Mouse (Mus musculus) C2C12 (cell line): ENCODE results near the gene Vipas39.

Experiments used
- CEBPB ChIP-seq: IDR thresholded peaks from one replicate; pipeline ENCODE4 v1.6.1; 2011; ENCODE audit warnings: low read depth, mild to moderate bottlenecking, control low read depth, moderate library complexity
- CTCF ChIP-seq: IDR thresholded peaks from one replicate; pipeline ENCODE4 v1.5.1; 2011; ENCODE audit not compliant: control insufficient read depth, insufficient read depth, insufficient read length
- FOSL1 ChIP-seq: IDR thresholded peaks from one replicate; pipeline ENCODE4 v1.8.0; 2011; ENCODE audit warnings: mild to moderate bottlenecking, low read length; ENCODE audit not compliant: poor library complexity, insufficient read depth, severe bottlenecking
- MAX ChIP-seq: IDR thresholded peaks from one replicate; pipeline ENCODE4 v1.6.1; 2011; ENCODE audit warnings: mild to moderate bottlenecking, control low read depth
- MYOD1 ChIP-seq: IDR thresholded peaks from one replicate; pipeline ENCODE4 v1.6.1; 2011; ENCODE audit warnings: low read depth; ENCODE audit not compliant: control insufficient read depth, insufficient read length
- MYOG ChIP-seq: IDR thresholded peaks from one replicate; pipeline ENCODE4 v1.6.1; 2011; ENCODE audit not compliant: control insufficient read depth, insufficient read length; ENCODE audit errors: extremely low read depth
- USF1 ChIP-seq: IDR thresholded peaks from one replicate; pipeline ENCODE4 v1.6.1; 2011; ENCODE audit warnings: low read depth, mild to moderate bottlenecking, control low read depth, moderate library complexity

DNA sequence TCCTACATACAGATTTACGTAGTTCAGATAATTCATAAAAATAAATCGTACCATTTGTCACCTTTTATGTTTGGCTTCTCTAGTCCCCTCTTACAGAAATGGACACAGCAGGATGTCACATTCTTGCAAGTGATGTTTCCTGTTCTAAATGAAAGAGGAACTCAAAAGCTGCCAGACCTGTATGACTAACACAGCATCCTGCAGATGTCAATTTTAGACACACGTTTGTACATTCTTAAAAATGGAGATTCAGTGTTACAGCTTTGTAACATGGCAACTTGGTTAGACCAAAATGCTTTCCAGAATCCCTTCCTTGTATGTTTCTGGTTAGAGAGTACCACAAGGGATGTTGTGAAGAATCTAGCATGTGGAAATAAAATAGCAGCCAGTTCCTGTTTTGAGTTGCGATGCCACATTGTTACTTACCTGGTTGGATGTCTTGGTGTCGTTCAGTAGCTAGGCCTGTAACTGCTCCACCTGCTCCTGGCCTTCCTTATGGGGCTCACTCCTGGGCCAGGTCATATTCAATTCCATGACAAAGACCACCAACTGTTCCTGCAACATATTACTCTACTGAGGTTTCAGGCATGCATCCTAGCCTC lies 29.1 kb downstream of the Vipas39 start:
- TF ChIP-seq CTCF (no peak), FOSL1 (no peak), MAX (no peak), USF1 (no peak), MYOD1 (no peak), MYOG (no peak), CEBPB (no peak)
